Mouse (Mus musculus) lung, postnatal 14 days (tissue): ENCODE results near the gene Dse.

Experiments
- DNase-seq: peaks from one replicate; pipeline ENCODE4 v3.0.0; 2021

Dse gene

GRCm38 (mm10) chr10:34198574-34198973, 8.9 kb downstream of the Dse start:
- no peak for DNase-seq

- no peak for DNase-seq
Observed at GRCm38 (mm10) chr10:34198061-34198460, 9.5 kb downstream of the Dse start.

GRCm38 (mm10) chr10:34197269-34197668, 10.2 kb downstream of the Dse start:
- DNase-seq: no peak

GRCm38 (mm10) chr10:34194957-34195356, 12.6 kb downstream of the Dse start:
- no peak for DNase-seq

- DNase-seq: no peak
Observed at GRCm38 (mm10) chr10:34194503-34194902, 13.0 kb downstream of the Dse start.

- DNase-seq: no peak
Observed at GRCm38 (mm10) chr10:34186571-34187260, 20.8 kb downstream of the Dse start.

GRCm38 (mm10) chr10:34185556-34185955, 22.0 kb downstream of the Dse start:
- DNase-seq: no peak

- DNase-seq: no peak
Observed at GRCm38 (mm10) chr10:34184956-34185355, 22.6 kb downstream of the Dse start.

GRCm38 (mm10) chr10:34183731-34184130, 23.8 kb downstream of the Dse start:
- no peak for DNase-seq

GRCm38 (mm10) chr10:34175870-34176606, 31.5 kb downstream of the Dse start:
- DNase-seq: no peak

- no peak for DNase-seq
Observed at GRCm38 (mm10) chr10:34172663-34173282, 34.7 kb downstream of the Dse start.

GRCm38 (mm10) chr10:34171660-34172059, 35.9 kb downstream of the Dse start:
- no peak for DNase-seq

GRCm38 (mm10) chr10:34171191-34171590, 36.3 kb downstream of the Dse start:
- no peak for DNase-seq

GRCm38 (mm10) chr10:34166971-34167370, 40.5 kb downstream of the Dse start:
- no peak for DNase-seq

GRCm38 (mm10) chr10:34155796-34156554, 51.5 kb downstream of the Dse start:
- no peak for DNase-seq

- DNase-seq: no peak
Observed at GRCm38 (mm10) chr10:34151827-34152226, 55.7 kb downstream of the Dse start.

- DNase-seq: no peak
Observed at GRCm38 (mm10) chr10:34150454-34150853, 57.1 kb downstream of the Dse start.

GRCm38 (mm10) chr10:34149772-34150171, 57.7 kb downstream of the Dse start:
- DNase-seq: no peak

- DNase-seq: no peak
Observed at GRCm38 (mm10) chr10:34141693-34142092, 65.8 kb downstream of the Dse start.

GRCm38 (mm10) chr10:34139768-34140167, 67.7 kb downstream of the Dse start:
- no peak for DNase-seq

GRCm38 (mm10) chr10:34138027-34138426, 69.5 kb downstream of the Dse start:
- no peak for DNase-seq

GRCm38 (mm10) chr10:34136432-34136831, 71.1 kb downstream of the Dse start:
- no peak for DNase-seq

- DNase-seq: no peak
Observed at GRCm38 (mm10) chr10:34131356-34131755, 76.2 kb downstream of the Dse start.
